In genomic region chr9:113515703-113516020, GRCm38 (mm10) we compare ENCODE assay signal across 20 mouse cellular contexts.
DNase-seq lines count a peak whose midpoint lies in the region; ATAC-seq and TF ChIP-seq lines count a peak whose summit lies in the region.
"Had no signal": no experiment of that assay in that cellular context is flagged by ENCODE, and none has a peak within 500 bp of the region (broad histone marks: within the 10 kb centered on the region; RNA-seq: fewer than 3 reads in every experiment).

No protein-coding gene starts in this region.

- no peak for DNase-seq in forebrain, postnatal 0 days
- DNase-seq in forebrain, embryonic 10.5 days (ENCODE audit: extremely low spot score, low spot score): no peak
- DNase-seq in liver, postnatal 0 days: peak; percentile 7
- DNase-seq in liver: no peak
- DNase-seq in Muller cell, postnatal 12 days (ENCODE audit: inconsistent ontology term): no peak
- DNase-seq: adrenal gland, postnatal 25 days; cerebellum, adult 9-11 months; gastrocnemius, postnatal 14 days; heart, adult 2 months; heart, postnatal 14 days had no signal

- no peak for ATAC-seq in forebrain, postnatal 0 days
- no peak for ATAC-seq in liver, postnatal 0 days
- no peak for ATAC-seq in megakaryocyte-erythroid progenitor cell, adult 5-6 weeks (replicated peaks; ENCODE audit: low FRiP score, low TSS enrichment, poor library complexity, severe bottlenecking)
- ATAC-seq: activated CD4-positive, CD25-positive, alpha-beta regulatory T cell, adult 4 months; inflammation-experienced regulatory T-cells, adult 6 months; intestine, postnatal 0 days; Patski had no signal

- H3K36me3 ChIP-seq in forebrain, postnatal 0 days (ENCODE audit: insufficient read depth): no peaks in the 10 kb centered on the region
- no peaks in the 10 kb centered on the region for H3K36me3 ChIP-seq in forebrain, embryonic 10.5 days (replicated peaks)
- no peaks in the 10 kb centered on the region for H3K36me3 ChIP-seq in liver, postnatal 0 days (replicated peaks; ENCODE audit: insufficient read depth, low read length)
- H3K36me3 ChIP-seq: embryonic facial prominence, embryonic 10.5 days; heart, embryonic 15.5 days; hindbrain, embryonic 15.5 days had no signal

- no peak for TF ChIP-seq POLR2A in cortical plate, adult 2 months (IDR thresholded peaks at IDR 0.05; ENCODE audit: extremely low read depth, insufficient read depth, low read length)

- peak overlapping the region; percentile 68 for H3K27ac ChIP-seq in forebrain, postnatal 0 days (ENCODE audit: low read depth, low read length)
- no peak overlapping the region for H3K27ac ChIP-seq in forebrain, embryonic 10.5 days
- H3K27ac ChIP-seq in liver, postnatal 0 days (ENCODE audit: low read depth): no peak overlapping the region
- peak overlapping the region; percentile 51 for H3K27ac ChIP-seq in cortical plate, adult 2 months (ENCODE audit: insufficient read depth, low read length)
- H3K27ac ChIP-seq: embryonic facial prominence, embryonic 10.5 days; heart, adult 2 months; heart, embryonic 15.5 days; hindbrain, embryonic 15.5 days had no signal

- no peak for TF ChIP-seq CTCF in forebrain, postnatal 0 days (IDR thresholded peaks at IDR 0.05; ENCODE audit: low read depth)
- TF ChIP-seq CTCF in liver, postnatal 0 days (IDR thresholded peaks at IDR 0.05; ENCODE audit: low read depth): no peak
- no peak for TF ChIP-seq CTCF in cortical plate, adult 2 months (IDR thresholded peaks at IDR 0.05; ENCODE audit: extremely low read depth, insufficient read depth, low read length)

- 76% methylated on average over 6 of the region's 6 CpGs for WGBS in forebrain, postnatal 0 days
- 81% methylated on average over 6 of the region's 6 CpGs for WGBS in forebrain, embryonic 10.5 days
- WGBS in liver, postnatal 0 days (ENCODE audit: insufficient replicate concordance): 69% methylated on average over 6 of the region's 6 CpGs

- no peak for TF ChIP-seq EP300 in liver, postnatal 0 days (IDR thresholded peaks at IDR 0.05; ENCODE audit: low read depth)

- no peaks in the 10 kb centered on the region for H3K4me1 ChIP-seq in forebrain, postnatal 0 days (ENCODE audit: insufficient read depth)
- H3K4me1 ChIP-seq in forebrain, embryonic 10.5 days: peaks cover 6% of the 10 kb centered on the region
- no peaks in the 10 kb centered on the region for H3K4me1 ChIP-seq in liver, postnatal 0 days (ENCODE audit: insufficient read depth)
- peaks cover 8% of the 10 kb centered on the region for H3K4me1 ChIP-seq in cortical plate, adult 2 months (ENCODE audit: control insufficient read depth, insufficient read depth, low read length)
- H3K4me1 ChIP-seq: heart, embryonic 15.5 days; hindbrain, embryonic 15.5 days had no signal

- no peak overlapping the region for H3K9ac ChIP-seq in forebrain, postnatal 0 days
- H3K9ac ChIP-seq in liver, postnatal 0 days (replicated peaks): no peak overlapping the region
- H3K9ac ChIP-seq: heart, embryonic 15.5 days; hindbrain, embryonic 15.5 days had no signal

- no peak overlapping the region for H3K4me3 ChIP-seq in forebrain, postnatal 0 days (ENCODE audit: low read depth, low read length)
- H3K4me3 ChIP-seq in forebrain, embryonic 10.5 days: no peak overlapping the region
- H3K4me3 ChIP-seq in liver, postnatal 0 days (ENCODE audit: low read depth, low read length): no peak overlapping the region
- no peak overlapping the region for H3K4me3 ChIP-seq in cortical plate, adult 2 months (ENCODE audit: insufficient read depth, low read length)
- H3K4me3 ChIP-seq: embryonic facial prominence, embryonic 10.5 days; heart, adult 2 months; heart, embryonic 15.5 days; hindbrain, embryonic 15.5 days had no signal

- no peak overlapping the region for H3K4me2 ChIP-seq in forebrain, postnatal 0 days (ENCODE audit: low read depth)
- no peak overlapping the region for H3K4me2 ChIP-seq in liver, postnatal 0 days (ENCODE audit: low read depth, low read length)
- H3K4me2 ChIP-seq: heart, embryonic 11.5 days; heart, embryonic 15.5 days; hindbrain, embryonic 15.5 days had no signal

- H3K9me3 ChIP-seq in forebrain, postnatal 0 days (ENCODE audit: low read length): no peaks in the 10 kb centered on the region
- no peaks in the 10 kb centered on the region for H3K9me3 ChIP-seq in forebrain, embryonic 10.5 days
- no peaks in the 10 kb centered on the region for H3K9me3 ChIP-seq in liver, postnatal 0 days (ENCODE audit: low read length)
- H3K9me3 ChIP-seq: embryonic facial prominence, embryonic 10.5 days; heart, embryonic 15.5 days; hindbrain, embryonic 15.5 days had no signal

- H3K27me3 ChIP-seq in forebrain, postnatal 0 days (ENCODE audit: insufficient read depth, low read length): no peaks in the 10 kb centered on the region
- no peaks in the 10 kb centered on the region for H3K27me3 ChIP-seq in forebrain, embryonic 10.5 days (ENCODE audit: poor library complexity, severe bottlenecking)
- no peaks in the 10 kb centered on the region for H3K27me3 ChIP-seq in liver, postnatal 0 days (ENCODE audit: insufficient read depth, low read length)
- H3K27me3 ChIP-seq: heart, embryonic 15.5 days; hindbrain, embryonic 15.5 days; Patski had no signal

Comparison
In these comparisons a context has a peak if more than half of its experiments do, and no peak if none do; other contexts are left out.
1. H3K27ac ChIP-seq: peak in forebrain, postnatal 0 days (single experiment) and cortical plate, adult 2 months (single experiment); none in forebrain, embryonic 10.5 days (single experiment) and liver, postnatal 0 days (single experiment).